ENCODE assay signal across 8 mouse cellular contexts in the genomic region with DNA sequence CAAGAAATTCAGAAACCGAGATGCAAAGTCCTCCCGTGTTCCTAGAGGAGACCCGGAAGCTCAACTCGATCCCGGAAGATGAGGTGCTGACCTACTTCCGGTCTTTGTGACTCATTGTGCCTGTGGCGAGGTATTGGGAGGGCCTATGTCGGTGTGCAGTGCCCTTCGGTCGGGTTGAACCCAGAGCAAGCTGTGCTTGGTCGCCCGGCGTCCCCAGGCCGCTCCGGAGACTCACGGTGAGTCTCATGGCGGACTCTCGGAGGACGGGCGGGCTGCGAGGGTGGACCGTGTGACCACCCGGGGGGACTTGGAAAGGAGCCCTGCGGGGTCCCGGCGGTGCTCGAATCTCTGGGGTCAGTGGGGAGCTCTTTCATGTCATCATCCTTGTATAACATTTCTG. TPM values are rescaled to one million over a fixed set of nuclear protein-coding genes. Genes with fewer than 3 reads are reported as not detected.
DNase-seq lines count a peak whose midpoint lies in the region; ATAC-seq and TF ChIP-seq lines count a peak whose summit lies in the region.

A gene (plus strand): TSS at position 89 of the 400 bp plus-strand sequence.

- DNase-seq in 416B (ENCODE audit: low read depth), result peak; percentile 97
- DNase-seq in heart, adult 8-10 months (ENCODE audit: low spot score), result peak; percentile 85
- peak; percentile 90 for DNase-seq in kidney, adult 9 months
- peak; percentile 91 for DNase-seq in limb, embryonic 14.5 days (ENCODE audit: low spot score)
- peak; percentile 96 for DNase-seq in midbrain, postnatal 0 days (ENCODE audit: low spot score)
- peak; percentile 46 to 55 for DNase-seq in spleen, postnatal 14 days (ENCODE audit: low spot score in 2 of 2)

- peak within 1 kb of the TSS; percentile 59 for H3K4me2 ChIP-seq in embryonic facial prominence, embryonic 15.5 days (replicated peaks)
- H3K4me2 ChIP-seq in limb, embryonic 14.5 days (replicated peaks; ENCODE audit: low read depth, low read length, severe bottlenecking), result peak within 1 kb of the TSS; percentile 71
- peak within 1 kb of the TSS; percentile 60 for H3K4me2 ChIP-seq in midbrain, postnatal 0 days (ENCODE audit: low read depth, low read length, poor library complexity, severe bottlenecking)

- H3K36me3 ChIP-seq in embryonic facial prominence, embryonic 15.5 days, result peaks cover 4% of the 10 kb centered on the region; the same call in 1 of the 2 replicates
- peaks cover 19% of the 10 kb centered on the region for H3K36me3 ChIP-seq in limb, embryonic 14.5 days (ENCODE audit: control insufficient read depth, insufficient read depth, low read length)
- H3K36me3 ChIP-seq in midbrain, postnatal 0 days (ENCODE audit: insufficient read depth, low read length), result no peaks in the 10 kb centered on the region

- peak; percentile 88 for TF ChIP-seq POLR2A in bone marrow, adult 2 months (IDR thresholded peaks at IDR 0.05; ENCODE audit: borderline replicate concordance, control insufficient read depth, low read depth, low read length)
- peak; percentile 87; the same call in 1 of the 2 replicates for TF ChIP-seq POLR2A in limb, embryonic 14.5 days (IDR thresholded peaks at IDR 0.05; ENCODE audit: borderline replicate concordance, extremely low read depth, insufficient read depth, insufficient read length)

- 0% methylated on average over 27 of the region's 27 CpGs for WGBS in bone marrow, adult 2 months
- under 1% methylated on average over 27 of the region's 27 CpGs for WGBS in embryonic facial prominence, embryonic 15.5 days
- under 1% methylated on average over 27 of the region's 27 CpGs for WGBS in limb, embryonic 14.5 days
- WGBS in midbrain, postnatal 0 days, result under 1% methylated on average over 27 of the region's 27 CpGs

- H3K4me1 ChIP-seq in bone marrow, adult 2 months (ENCODE audit: control insufficient read depth, insufficient read depth, low read length), result no peaks in the 10 kb centered on the region; the same call in 1 of the 2 replicates
- H3K4me1 ChIP-seq in embryonic facial prominence, embryonic 15.5 days, result peaks cover 8% of the 10 kb centered on the region; the same call in 1 of the 2 replicates
- H3K4me1 ChIP-seq in limb, embryonic 14.5 days (ENCODE audit: control insufficient read depth, insufficient read depth, low read length), result no peaks in the 10 kb centered on the region; the same call in none of the 2 replicates
- H3K4me1 ChIP-seq in midbrain, postnatal 0 days (ENCODE audit: insufficient read depth, low read length), result no peaks in the 10 kb centered on the region; the same call in 1 of the 2 replicates

- H3K27me3 ChIP-seq in embryonic facial prominence, embryonic 15.5 days, result no peaks in the 10 kb centered on the region; the same call in 1 of the 2 replicates
- H3K27me3 ChIP-seq in limb, embryonic 14.5 days (ENCODE audit: control insufficient read depth, insufficient read depth, low read length), result no peaks in the 10 kb centered on the region
- no peaks in the 10 kb centered on the region for H3K27me3 ChIP-seq in midbrain, postnatal 0 days (ENCODE audit: insufficient read depth, low read length)

- no peaks in the 10 kb centered on the region for H3K9me3 ChIP-seq in embryonic facial prominence, embryonic 15.5 days (replicated peaks)
- H3K9me3 ChIP-seq in limb, embryonic 14.5 days (ENCODE audit: control insufficient read depth, low read length), result no peaks in the 10 kb centered on the region
- no peaks in the 10 kb centered on the region for H3K9me3 ChIP-seq in midbrain, postnatal 0 days (ENCODE audit: low read length)

- peak within 1 kb of the TSS; percentile 98 for H3K9ac ChIP-seq in embryonic facial prominence, embryonic 15.5 days
- peak within 1 kb of the TSS; percentile 98 for H3K9ac ChIP-seq in limb, embryonic 14.5 days (ENCODE audit: low read depth, low read length, severe bottlenecking)
- peak within 1 kb of the TSS; percentile 99 for H3K9ac ChIP-seq in midbrain, postnatal 0 days (replicated peaks; ENCODE audit: low read length, poor library complexity, severe bottlenecking)

- TF ChIP-seq CTCF in bone marrow, adult 2 months (IDR thresholded peaks at IDR 0.05; ENCODE audit: control insufficient read depth, insufficient read depth, low read length), result 0 out of 2 replicates have a peak, but pooled peaks have one; percentile 13
- no peak for TF ChIP-seq CTCF in midbrain, postnatal 0 days (IDR thresholded peaks at IDR 0.05)

- peak; percentile 90 for ATAC-seq in embryonic facial prominence, embryonic 15.5 days (ENCODE audit: insufficient number of reproducible peaks, low FRiP score, low TSS enrichment, low read depth)
- ATAC-seq in limb, embryonic 14.5 days (ENCODE audit: low FRiP score, low read depth), result peak; percentile 96
- peak; percentile 95 for ATAC-seq in midbrain, postnatal 0 days (ENCODE audit: low FRiP score)

- peak within 1 kb of the TSS; percentile 86 for H3K27ac ChIP-seq in bone marrow, adult 2 months (ENCODE audit: control insufficient read depth, insufficient read depth, low read depth, low read length, poor library complexity)
- H3K27ac ChIP-seq in embryonic facial prominence, embryonic 15.5 days (replicated peaks), result peak within 1 kb of the TSS; percentile 81
- H3K27ac ChIP-seq in limb, embryonic 14.5 days (replicated peaks; ENCODE audit: low read depth, low read length), result peak within 1 kb of the TSS; percentile 82
- H3K27ac ChIP-seq in midbrain, postnatal 0 days (ENCODE audit: low read depth, low read length), result peak within 1 kb of the TSS; percentile 92

- H3K4me3 ChIP-seq in bone marrow, adult 2 months (replicated peaks; ENCODE audit: control insufficient read depth, low read depth, low read length), result peak within 1 kb of the TSS; percentile 87
- H3K4me3 ChIP-seq in embryonic facial prominence, embryonic 15.5 days (replicated peaks), result peak within 1 kb of the TSS; percentile 99
- H3K4me3 ChIP-seq in limb, embryonic 14.5 days (replicated peaks; ENCODE audit: low read length), result peak within 1 kb of the TSS; percentile 95
- H3K4me3 ChIP-seq in midbrain, postnatal 0 days (ENCODE audit: low read depth, low read length), result peak within 1 kb of the TSS; percentile 95

RNA-seq across cellular contexts. Expression of the gene that starts here (rescaled TPM):
- 6.0 and 9.0 TPM in 2 replicates for polyA plus RNA-seq in bone marrow, adult 2 months (2011; ENCODE audit: insufficient read depth, insufficient read length, low replicate concordance, missing spikeins)
- 16.5 and 17.8 TPM in 2 replicates for polyA plus RNA-seq in embryonic facial prominence, embryonic 15.5 days (2015; fragmentation: Nextera tagmentation; extraction: Ambion mirVana)
- 10 to 100 TPM; 13.7 to 16.2 (median 15.3) TPM for total RNA-seq in heart, adult 8-10 months (2022)
- polyA plus RNA-seq in limb, embryonic 14.5 days (2012; rRNA removed), result 8.5 and 9.8 TPM in 2 replicates
- polyA plus RNA-seq in limb, embryonic 14.5 days (2014; fragmentation: Nextera tagmentation; extraction: Ambion mirVana), result 25.3 and 25.4 TPM in 2 replicates
- total RNA-seq in midbrain, postnatal 0 days (2014; rRNA removed), result 40.4 and 45.3 TPM in 2 replicates
- polyA plus RNA-seq in midbrain, postnatal 0 days (2015; fragmentation: Nextera tagmentation; extraction: Ambion mirVana), result 11.4 and 11.6 TPM in 2 replicates

Comparison
In these comparisons a context has a peak if more than half of its experiments do, and no peak if none do; other contexts are left out.
1. Peak in every context shown above with its lines: DNase-seq, ATAC-seq, H3K4me3 ChIP-seq and H3K27ac ChIP-seq.